Mouse (Mus musculus) midbrain, embryonic 15.5 days (tissue): ENCODE measurements around the gene Aldh6a1. TPM values are rescaled to one million over a fixed set of nuclear protein-coding genes. Genes with fewer than 3 reads are reported as not detected.

Experiments
- ATAC-seq: fragments of 200-750 bp; cut with Nextera tagmentation; replicated peaks from 2 replicates; pipeline ENCODE4 v1.8.0; 2017; ENCODE audit warnings: moderate TSS enrichment
- H3K27ac ChIP-seq: fragments of 300-500 bp; sonication (generic); 2 replicates; pipeline ENCODE4 v1.5.1; 2015; ENCODE audit warnings: mild to moderate bottlenecking, inconsistent platforms
- H3K27me3 ChIP-seq: fragments of 300-500 bp; sonication (generic); replicated peaks from 2 replicates; pipeline ENCODE4 v1.6.1; 2015; ENCODE audit warnings: inconsistent platforms
- H3K36me3 ChIP-seq: fragments of 300-500 bp; sonication (generic); replicated peaks from 2 replicates; pipeline ENCODE4 v1.6.1; 2015; ENCODE audit warnings: inconsistent platforms
- H3K4me1 ChIP-seq: fragments of 300-500 bp; sonication (generic); 2 replicates; pipeline ENCODE4 v1.6.1; 2015; ENCODE audit warnings: inconsistent platforms
- H3K4me2 ChIP-seq: fragments of 300-500 bp; sonication (generic); 2 replicates; pipeline ENCODE4 v1.6.1; 2015; ENCODE audit warnings: inconsistent platforms, mild to moderate bottlenecking, moderate library complexity
- H3K4me3 ChIP-seq: fragments of 300-500 bp; sonication (generic); 2 replicates; pipeline ENCODE4 v1.5.1; 2015; ENCODE audit warnings: mild to moderate bottlenecking, inconsistent platforms
- H3K9ac ChIP-seq: fragments of 300-500 bp; sonication (generic); 2 replicates; pipeline ENCODE4 v1.6.1; 2015; ENCODE audit warnings: mild to moderate bottlenecking, inconsistent platforms
- H3K9me3 ChIP-seq: fragments of 300-500 bp; sonication (generic); 2 replicates; pipeline ENCODE4 v1.6.1; 2016; ENCODE audit warnings: inconsistent platforms
- WGBS: fragments of 180-500 bp; shearing (Covaris S2); methylation state at CpG from one replicate; pipeline ENCODE4 v1.1.7; 2015; ENCODE audit warnings: mixed read lengths; 5-methylcytosine and 5-hydroxymethylcytosine counted together
- polyA plus RNA-seq: library from polyadenylated mRNA; unstranded; fragments of >200 nt; fragmentation: Nextera tagmentation; extraction: Ambion mirVana; gene quantifications from 2 replicates; pipeline ENCODE4 v1.2.1, GENCODE M21; 2015

The Aldh6a1 gene
- polyA plus RNA-seq, 1 experiment from 2014 or later, result 30.8 TPM

- Histone ChIP-seq H3K27ac (peak overlapping the region; percentile 77), H3K9ac (peak overlapping the region; percentile 70), H3K4me1 (peaks cover 25% of the 10 kb centered on the region), H3K4me3 (peak overlapping the region; percentile 73), H3K9me3 (no peaks in the 10 kb centered on the region), H3K36me3 (0 out of 2 replicates have a peak, but pooled peaks cover 1% of the 10 kb centered on the region), H3K27me3 (no peaks in the 10 kb centered on the region), H3K4me2 (peak overlapping the region; percentile 96)
- ATAC-seq, result no peak
- WGBS, result 2% methylated on average over 11 of the region's 11 CpGs
Observed at GRCm38 (mm10) chr12:84451801-84452200, 997 bp upstream of the Aldh6a1 start.

GRCm38 (mm10) chr12:84450351-84450717 lies 470 bp downstream of the Aldh6a1 start:
- no peak; the same call in 1 of the 2 replicates for ATAC-seq
- no peaks in the 10 kb centered on the region for H3K36me3 ChIP-seq
- WGBS, result under 1% methylated on average over 6 of the region's 6 CpGs

GRCm38 (mm10) chr12:84449887-84450286 lies 917 bp downstream of the Aldh6a1 start:
- Histone ChIP-seq H3K27ac (no peak overlapping the region), H3K4me1 (peaks cover 25% of the 10 kb centered on the region), H3K4me2 (peak overlapping the region; percentile 96), H3K9ac (no peak overlapping the region), H3K27me3 (no peaks in the 10 kb centered on the region), H3K9me3 (no peaks in the 10 kb centered on the region), H3K4me3 (peak overlapping the region; percentile 73), H3K36me3 (no peaks in the 10 kb centered on the region)
- WGBS, result 47% methylated on average over 10 of the region's 10 CpGs
- ATAC-seq, result no peak

More at GRCm38 (mm10) chr12:84450351-84450717, 470 bp downstream of the Aldh6a1 start:
- peak overlapping the region; percentile 59 for H3K9ac ChIP-seq
- no peaks in the 10 kb centered on the region for H3K27me3 ChIP-seq
- H3K4me2 ChIP-seq, result peak overlapping the region; percentile 96
- no peaks in the 10 kb centered on the region for H3K9me3 ChIP-seq
- peak overlapping the region; percentile 77 for H3K27ac ChIP-seq
- H3K4me1 ChIP-seq, result peaks cover 25% of the 10 kb centered on the region
- H3K4me3 ChIP-seq, result peak overlapping the region; percentile 73

- peaks cover 25% of the 10 kb centered on the region for H3K4me1 ChIP-seq
- no peak overlapping the region for H3K4me2 ChIP-seq
- no peak overlapping the region for H3K4me3 ChIP-seq
- no peaks in the 10 kb centered on the region for H3K36me3 ChIP-seq
- ATAC-seq, result no peak
- no peak overlapping the region for H3K9ac ChIP-seq
- 84% methylated on average over 6 of the region's 6 CpGs for WGBS
- H3K27ac ChIP-seq, result no peak overlapping the region
- no peaks in the 10 kb centered on the region for H3K9me3 ChIP-seq
- H3K27me3 ChIP-seq, result no peaks in the 10 kb centered on the region
Observed at GRCm38 (mm10) chr12:84448181-84448580, 2.6 kb downstream of the Aldh6a1 start.

GRCm38 (mm10) chr12:84447386-84447785 lies 3.4 kb downstream of the Aldh6a1 start:
- Histone ChIP-seq H3K9ac (no peak overlapping the region), H3K27me3 (no peaks in the 10 kb centered on the region), H3K4me1 (peaks cover 17% of the 10 kb centered on the region), H3K9me3 (no peaks in the 10 kb centered on the region), H3K36me3 (no peaks in the 10 kb centered on the region), H3K4me2 (no peak overlapping the region), H3K27ac (no peak overlapping the region), H3K4me3 (no peak overlapping the region)
- WGBS, result 69% methylated on average over 1 of the region's 1 CpGs
- ATAC-seq, result no peak

GRCm38 (mm10) chr12:84442526-84442925 lies 8.3 kb downstream of the Aldh6a1 start:
- no peak overlapping the region for H3K4me2 ChIP-seq
- H3K9ac ChIP-seq, result no peak overlapping the region
- H3K4me1 ChIP-seq, result no peaks in the 10 kb centered on the region
- ATAC-seq, result no peak
- H3K9me3 ChIP-seq, result no peaks in the 10 kb centered on the region
- H3K36me3 ChIP-seq, result peaks cover 8% of the 10 kb centered on the region
- no peak overlapping the region for H3K4me3 ChIP-seq
- H3K27me3 ChIP-seq, result no peaks in the 10 kb centered on the region
- no peak overlapping the region for H3K27ac ChIP-seq
- WGBS, result 79% methylated on average over 4 of the region's 4 CpGs

GRCm38 (mm10) chr12:84438697-84439096 lies 12.1 kb downstream of the Aldh6a1 start:
- no peak for ATAC-seq
- Histone ChIP-seq H3K9me3 (no peaks in the 10 kb centered on the region), H3K4me1 (no peaks in the 10 kb centered on the region), H3K4me2 (no peak overlapping the region), H3K27me3 (no peaks in the 10 kb centered on the region), H3K27ac (no peak overlapping the region), H3K9ac (no peak overlapping the region), H3K4me3 (no peak overlapping the region), H3K36me3 (peaks cover 10% of the 10 kb centered on the region)
- 84% methylated on average over 2 of the region's 2 CpGs for WGBS

- Histone ChIP-seq H3K36me3 (peaks cover 11% of the 10 kb centered on the region), H3K9ac (no peak overlapping the region), H3K4me2 (no peak overlapping the region), H3K27me3 (no peaks in the 10 kb centered on the region), H3K4me1 (no peaks in the 10 kb centered on the region), H3K27ac (no peak overlapping the region), H3K4me3 (no peak overlapping the region), H3K9me3 (no peaks in the 10 kb centered on the region)
- ATAC-seq, result no peak
- WGBS, result 89% methylated on average over 2 of the region's 2 CpGs
Observed at GRCm38 (mm10) chr12:84429825-84430224, 21.0 kb downstream of the Aldh6a1 start.

- Histone ChIP-seq H3K36me3 (no peaks in the 10 kb centered on the region), H3K4me1 (no peaks in the 10 kb centered on the region), H3K4me3 (no peak overlapping the region), H3K9me3 (no peaks in the 10 kb centered on the region), H3K27me3 (no peaks in the 10 kb centered on the region), H3K27ac (no peak overlapping the region), H3K4me2 (no peak overlapping the region), H3K9ac (no peak overlapping the region)
- WGBS, result 65% methylated on average over 3 of the region's 3 CpGs
- no peak for ATAC-seq
Observed at GRCm38 (mm10) chr12:84423990-84424389, 26.8 kb downstream of the Aldh6a1 start.

- H3K36me3 ChIP-seq, result 0 out of 2 replicates have a peak, but pooled peaks cover 3% of the 10 kb centered on the region
- H3K4me2 ChIP-seq, result peak overlapping the region; percentile 68
- peaks cover 8% of the 10 kb centered on the region for H3K4me1 ChIP-seq
- H3K9ac ChIP-seq, result peak overlapping the region; percentile 54
- peak overlapping the region; percentile 83 for H3K27ac ChIP-seq
- peak overlapping the region; percentile 59 for H3K4me3 ChIP-seq
- WGBS, result 34% methylated on average over 18 of the region's 18 CpGs
- no peaks in the 10 kb centered on the region for H3K9me3 ChIP-seq
- no peaks in the 10 kb centered on the region for H3K27me3 ChIP-seq
- peak; percentile 42 for ATAC-seq
Observed at GRCm38 (mm10) chr12:84417605-84417922, 33.2 kb downstream of the Aldh6a1 start.

- peak within 1 kb of the TSS; percentile 68 for H3K4me2 ChIP-seq
- peak within 1 kb of the TSS; percentile 54 for H3K9ac ChIP-seq
- peak within 1 kb of the TSS; percentile 59 for H3K4me3 ChIP-seq
- WGBS, result 3% methylated on average over 50 of the region's 50 CpGs
- H3K4me1 ChIP-seq, result peaks cover 8% of the 10 kb centered on the region
- no peaks in the 10 kb centered on the region for H3K27me3 ChIP-seq
- ATAC-seq, result peak; percentile 95
- H3K9me3 ChIP-seq, result no peaks in the 10 kb centered on the region
- H3K27ac ChIP-seq, result peak within 1 kb of the TSS; percentile 83
- 0 out of 2 replicates have a peak, but pooled peaks cover 3% of the 10 kb centered on the region for H3K36me3 ChIP-seq
Observed at GRCm38 (mm10) chr12:84416834-84417604, 33.8 kb downstream of the Aldh6a1 start, which contains the start of gene Rnf113a2. Gene Rnf113a2, plus strand, starts transcription at chr12:84417196.

- Histone ChIP-seq H3K4me1 (peaks cover 12% of the 10 kb centered on the region), H3K9ac (peak within 1 kb of the TSS; percentile 92), H3K4me2 (peak within 1 kb of the TSS; percentile 90), H3K27ac (peak within 1 kb of the TSS; percentile 93), H3K9me3 (no peaks in the 10 kb centered on the region), H3K36me3 (no peaks in the 10 kb centered on the region), H3K27me3 (no peaks in the 10 kb centered on the region), H3K4me3 (peak within 1 kb of the TSS; percentile 94)
- ATAC-seq, result peak; percentile 93
- under 1% methylated on average over 57 of the region's 63 CpGs for WGBS
Observed at GRCm38 (mm10) chr12:84408819-84409507, 41.8 kb downstream of the Aldh6a1 start, which contains the start of the genes Entpd5 and Bbof1. Gene Entpd5, minus strand, starts transcription at chr12:84409029. Gene Bbof1, plus strand, starts transcription at chr12:84409071.
